Mouse (Mus musculus) forebrain, embryonic 16.5 days (tissue): ENCODE measurements at regions not wholly inside any gene's neighbourhood (a gene's known extent, or its start where the extent isn't known, plus 50 kb on each side); places are given as distances from the start of the nearest gene placed in this dataset.

ENCODE experiments used
- ATAC-seq: fragments of 200-750 bp; cut with Nextera tagmentation; 2 replicates; pipeline ENCODE4 v1.8.0; 2017; ENCODE audit warnings: mild to moderate bottlenecking, moderate library complexity
- H3K27ac ChIP-seq: fragments of 300-500 bp; sonication (generic); 2 replicates; pipeline ENCODE4 v1.5.1; 2014; ENCODE audit warnings: low read length, control low read depth
- H3K27me3 ChIP-seq: fragments of 300-500 bp; sonication (generic); replicated peaks from 2 replicates; pipeline ENCODE4 v1.6.1; 2014; ENCODE audit warnings: low read length; ENCODE audit not compliant: control insufficient read depth, insufficient read depth
- H3K36me3 ChIP-seq: fragments of 300-500 bp; sonication (generic); 2 replicates; pipeline ENCODE4 v1.6.1; 2014; ENCODE audit not compliant: control insufficient read depth, insufficient read depth
- H3K4me1 ChIP-seq: fragments of 300-500 bp; sonication (generic); replicated peaks from 2 replicates; pipeline ENCODE4 v1.6.1; 2014; ENCODE audit warnings: low read length; ENCODE audit not compliant: control insufficient read depth, insufficient read depth
- H3K4me2 ChIP-seq: fragments of 300-500 bp; sonication (generic); 2 replicates; pipeline ENCODE4 v1.6.1; 2014; ENCODE audit warnings: mild to moderate bottlenecking, low read length, control low read depth
- H3K4me3 ChIP-seq: fragments of 300-500 bp; sonication (generic); replicated peaks from 2 replicates; pipeline ENCODE4 v1.5.1; 2014; ENCODE audit warnings: mild to moderate bottlenecking, low read length, control low read depth
- H3K9ac ChIP-seq: fragments of 300-500 bp; sonication (generic); replicated peaks from 2 replicates; pipeline ENCODE4 v1.6.1; 2014; ENCODE audit warnings: low read depth, low read length, control low read depth
- H3K9me3 ChIP-seq: fragments of 300-500 bp; sonication (generic); 2 replicates; pipeline ENCODE4 v1.6.1; 2016; ENCODE audit warnings: low read length; ENCODE audit not compliant: control insufficient read depth
- WGBS: fragments of 180-500 bp; shearing (Covaris S2); extraction: QIAGEN DNeasy Blood & Tissue Kit; methylation state at CpG from one replicate; pipeline ENCODE4 v1.1.7; 2014; 5-methylcytosine and 5-hydroxymethylcytosine counted together

GRCm38 (mm10) chr8:6388651-6389050, 1283.5 kb upstream of the Slc10a2 start:
- WGBS, result 74% methylated on average over 2 of the region's 2 CpGs
- no peak overlapping the region for H3K9ac ChIP-seq
- H3K4me3 ChIP-seq, result no peak overlapping the region
- H3K27ac ChIP-seq, result no peak overlapping the region
- no peaks in the 10 kb centered on the region for H3K36me3 ChIP-seq
- H3K9me3 ChIP-seq, result no peaks in the 10 kb centered on the region
- ATAC-seq, result no peak
- H3K4me1 ChIP-seq, result no peaks in the 10 kb centered on the region
- no peaks in the 10 kb centered on the region for H3K27me3 ChIP-seq
- H3K4me2 ChIP-seq, result no peak overlapping the region

DNA sequence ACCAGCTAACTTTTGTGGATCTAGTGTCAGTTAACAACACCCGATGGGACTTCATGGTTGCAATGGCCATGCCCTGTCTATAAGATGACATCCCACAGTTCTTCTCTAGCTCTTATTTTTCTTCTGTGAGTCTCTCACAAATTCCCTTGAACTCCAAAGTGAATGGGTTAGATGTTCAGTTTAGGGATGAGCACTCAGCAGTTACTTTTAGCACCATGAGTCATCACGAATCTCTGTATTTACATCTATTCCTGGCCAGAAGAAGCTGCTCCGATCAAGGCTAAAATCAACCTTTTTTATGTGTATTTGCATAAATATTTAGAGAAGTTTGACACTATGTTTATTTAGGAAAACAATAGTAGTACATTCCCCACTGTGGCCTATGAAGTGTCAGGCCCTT, 1269.6 kb upstream of the Slc10a2 start:
- no peak overlapping the region for H3K9ac ChIP-seq
- no peaks in the 10 kb centered on the region for H3K27me3 ChIP-seq
- H3K36me3 ChIP-seq, result no peaks in the 10 kb centered on the region
- no peak overlapping the region for H3K27ac ChIP-seq
- no peak overlapping the region for H3K4me2 ChIP-seq
- no peaks in the 10 kb centered on the region for H3K9me3 ChIP-seq
- 59% methylated on average over 3 of the region's 3 CpGs for WGBS
- H3K4me1 ChIP-seq, result no peaks in the 10 kb centered on the region
- no peak for ATAC-seq
- H3K4me3 ChIP-seq, result no peak overlapping the region

DNA sequence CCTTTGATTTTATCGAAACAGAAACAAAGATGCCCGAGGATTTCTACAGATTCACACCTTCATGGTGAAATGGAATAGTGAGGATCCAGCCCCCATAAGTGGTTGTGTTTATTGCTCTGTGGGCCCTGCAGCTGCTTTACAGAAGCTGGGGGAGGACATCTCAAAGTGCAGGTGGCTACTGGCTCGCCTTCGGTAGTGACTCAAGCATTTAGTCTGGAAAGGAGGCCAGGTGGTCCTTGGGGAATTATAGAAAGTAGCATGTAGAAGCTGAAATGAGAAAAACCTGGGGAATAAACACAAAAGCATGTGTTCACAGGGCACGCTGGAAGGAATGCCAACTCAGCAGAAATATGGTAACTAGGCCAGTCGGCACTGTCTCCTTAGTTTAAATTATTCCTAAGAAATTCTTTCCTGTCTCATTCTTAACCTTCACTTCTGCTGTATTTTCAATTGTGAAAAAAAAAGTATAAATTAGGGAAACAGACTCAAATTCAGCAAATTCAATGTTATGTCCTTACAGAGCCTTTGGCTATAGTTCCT, 1256.3 kb upstream of the Slc10a2 start:
- H3K4me3 ChIP-seq, result no peak overlapping the region
- no peak for ATAC-seq
- H3K9ac ChIP-seq, result no peak overlapping the region
- no peaks in the 10 kb centered on the region for H3K9me3 ChIP-seq
- no peaks in the 10 kb centered on the region for H3K4me1 ChIP-seq
- H3K27me3 ChIP-seq, result no peaks in the 10 kb centered on the region
- 71% methylated on average over 6 of the region's 6 CpGs for WGBS
- no peak overlapping the region for H3K27ac ChIP-seq
- H3K36me3 ChIP-seq, result no peaks in the 10 kb centered on the region
- H3K4me2 ChIP-seq, result no peak overlapping the region

DNA sequence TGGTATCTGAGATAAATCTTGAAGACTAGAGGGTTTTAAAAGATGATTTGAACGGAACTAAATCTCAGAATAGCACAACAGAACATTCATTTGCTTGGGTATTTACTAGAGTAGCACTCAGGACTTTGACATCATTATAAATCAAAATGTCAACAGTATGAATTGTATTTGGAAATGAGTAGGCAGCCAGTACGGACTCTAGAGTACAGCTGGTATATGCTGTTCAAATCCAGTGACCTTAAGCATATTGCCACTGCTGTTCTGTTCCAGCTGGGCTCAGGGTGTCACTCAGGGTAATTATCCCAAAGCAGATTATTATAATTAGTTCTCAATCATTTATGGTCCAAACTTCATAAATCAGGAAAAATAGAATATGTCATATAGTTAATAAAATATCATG, 1252.7 kb upstream of the Slc10a2 start:
- Histone ChIP-seq H3K27ac (no peak overlapping the region), H3K4me3 (no peak overlapping the region), H3K9ac (no peak overlapping the region), H3K9me3 (no peaks in the 10 kb centered on the region), H3K27me3 (no peaks in the 10 kb centered on the region), H3K36me3 (no peaks in the 10 kb centered on the region), H3K4me1 (no peaks in the 10 kb centered on the region), H3K4me2 (no peak overlapping the region)
- 67% methylated on average over 2 of the region's 2 CpGs for WGBS
- no peak for ATAC-seq

DNA sequence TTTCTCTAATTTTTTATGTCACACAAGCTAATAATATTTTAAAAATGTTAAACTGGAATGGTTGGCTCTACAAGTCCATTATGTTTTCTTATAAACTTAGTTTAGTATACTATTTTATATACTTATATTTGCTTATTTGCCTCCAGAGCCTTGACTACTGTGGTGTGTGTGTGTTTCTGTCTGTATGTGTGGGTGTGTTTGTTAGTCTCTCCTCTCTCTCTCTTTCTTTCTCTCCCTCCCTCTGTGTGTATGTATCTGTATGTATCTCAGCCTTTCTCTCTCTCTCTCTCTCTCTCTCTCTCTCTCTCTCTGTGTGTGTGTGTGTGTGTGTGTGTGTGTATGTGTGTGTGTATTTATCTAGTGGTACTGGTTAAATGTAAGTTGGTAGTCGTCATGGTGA, 1245.3 kb upstream of the Slc10a2 start:
- peak; percentile 72 for ATAC-seq
- 62% methylated on average over 1 of the region's 1 CpGs for WGBS

GRCm38 (mm10) chr8:6350052-6350451, 1244.9 kb upstream of the Slc10a2 start:
- Histone ChIP-seq H3K9ac (no peak overlapping the region), H3K27me3 (no peaks in the 10 kb centered on the region), H3K4me2 (no peak overlapping the region), H3K27ac (no peak overlapping the region), H3K4me3 (no peak overlapping the region), H3K9me3 (no peaks in the 10 kb centered on the region), H3K4me1 (no peaks in the 10 kb centered on the region), H3K36me3 (no peaks in the 10 kb centered on the region)
- peak; percentile 97 for ATAC-seq
- 40% methylated on average over 1 of the region's 1 CpGs for WGBS

More for the DNA sequence above, 1245.3 kb upstream of the Slc10a2 start:
- no peak overlapping the region for H3K27ac ChIP-seq
- no peaks in the 10 kb centered on the region for H3K27me3 ChIP-seq
- no peak overlapping the region for H3K4me3 ChIP-seq
- H3K9me3 ChIP-seq, result no peaks in the 10 kb centered on the region
- H3K9ac ChIP-seq, result no peak overlapping the region
- no peaks in the 10 kb centered on the region for H3K4me1 ChIP-seq
- H3K36me3 ChIP-seq, result no peaks in the 10 kb centered on the region
- no peak overlapping the region for H3K4me2 ChIP-seq

- Histone ChIP-seq H3K36me3 (no peaks in the 10 kb centered on the region), H3K4me1 (no peaks in the 10 kb centered on the region), H3K9me3 (no peaks in the 10 kb centered on the region), H3K4me3 (no peak overlapping the region), H3K27ac (no peak overlapping the region), H3K9ac (no peak overlapping the region), H3K4me2 (no peak overlapping the region), H3K27me3 (no peaks in the 10 kb centered on the region)
- 73% methylated on average over 1 of the region's 1 CpGs for WGBS
- no peak for ATAC-seq
Measured at GRCm38 (mm10) chr8:6345704-6346103, 1240.6 kb upstream of the Slc10a2 start.

DNA sequence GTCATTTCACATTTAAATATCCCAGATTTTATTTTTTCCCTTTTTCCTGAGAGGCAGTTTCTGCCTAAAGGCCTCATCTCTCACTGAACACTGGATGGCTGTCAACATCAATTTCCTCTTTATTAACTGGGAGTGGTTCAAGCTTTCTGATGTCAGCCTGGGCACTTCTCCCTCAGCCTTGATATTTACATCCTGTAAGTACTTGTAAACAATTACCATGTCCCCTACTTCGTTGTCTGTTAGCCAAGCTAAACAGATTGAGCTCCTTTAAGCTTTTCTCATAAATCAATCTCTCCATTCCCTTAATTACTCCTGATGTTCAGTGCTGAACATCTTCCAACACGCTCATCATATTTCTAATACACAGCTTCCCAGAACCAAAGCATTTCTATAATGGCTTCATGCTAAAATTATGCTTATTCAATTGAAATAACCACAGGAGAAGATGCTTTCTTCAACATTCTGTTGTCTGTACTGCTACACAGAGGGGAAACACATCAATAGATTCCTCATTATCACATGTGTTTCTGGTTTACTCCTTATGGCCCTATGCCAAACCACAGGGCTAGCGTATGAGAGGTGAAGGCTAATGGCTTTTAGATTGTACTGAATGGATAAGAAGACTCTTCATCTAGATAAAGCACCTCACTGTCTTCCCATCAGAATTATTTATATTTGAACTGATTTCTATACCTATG, 1235.2 kb upstream of the Slc10a2 start:
- 28% methylated on average over 3 of the region's 3 CpGs for WGBS
- H3K4me3 ChIP-seq, result no peak overlapping the region
- H3K27ac ChIP-seq, result no peak overlapping the region
- no peaks in the 10 kb centered on the region for H3K36me3 ChIP-seq
- ATAC-seq, result peak; percentile 58; the same call in 1 of the 2 replicates
- no peaks in the 10 kb centered on the region for H3K27me3 ChIP-seq
- H3K4me2 ChIP-seq, result no peak overlapping the region
- H3K4me1 ChIP-seq, result peaks cover 3% of the 10 kb centered on the region
- H3K9ac ChIP-seq, result no peak overlapping the region
- no peaks in the 10 kb centered on the region for H3K9me3 ChIP-seq

- 86% methylated on average over 3 of the region's 3 CpGs for WGBS
Measured at GRCm38 (mm10) chr8:6334254-6334993, 1229.3 kb upstream of the Slc10a2 start.

More at GRCm38 (mm10) chr8:6334254-6334993, 1229.3 kb upstream of the Slc10a2 start:
- Histone ChIP-seq H3K27ac (no peak overlapping the region), H3K4me3 (no peak overlapping the region), H3K9me3 (no peaks in the 10 kb centered on the region), H3K27me3 (no peaks in the 10 kb centered on the region), H3K9ac (no peak overlapping the region), H3K4me1 (no peaks in the 10 kb centered on the region), H3K4me2 (no peak overlapping the region), H3K36me3 (no peaks in the 10 kb centered on the region)
- no peak for ATAC-seq
